Mouse (Mus musculus): ENCODE data around the gene Rom1. TPM values are rescaled to one million over a fixed set of nuclear protein-coding genes. Genes with fewer than 3 reads are reported as not detected.
"Not testable (repeated sequence)": the region's sequence is repeated elsewhere in the genome, so short reads cannot be mapped to it uniquely, and the experiment has no call there.

Rom1 gene
- 10.4 TPM for polyA plus RNA-seq (2012; fragmentation: generic; extraction: Trizol)
- long read RNA-seq, experiment 1, partial matches to known transcripts, result 1 of 2 reads
- long read RNA-seq, experiment 1, other reads (novel, unspliced or antisense), result 0 of 2 reads
- long read RNA-seq, experiment 2, transcript Rom1-201 (3 exons, 1,517 nt), result major isoform, 6 of 6 reads
- long read RNA-seq, experiment 2, partial matches to known transcripts, result 0 of 6 reads
- long read RNA-seq, experiment 2, other reads (novel, unspliced or antisense), result 0 of 6 reads

GRCm38 (mm10) chr19:8929224-8930088, at the start of gene Rom1, which contains the start of gene Eml3:
Rom1 (minus strand) TSS chr19:8929356.
Eml3 (plus strand) TSS chr19:8929552.
- Histone ChIP-seq H3K79me2 (ENCODE audit: control insufficient read depth, insufficient read depth) (peaks cover 19% of the 10 kb centered on the region), H3K36me3 (ENCODE audit: control insufficient read depth, insufficient read depth) (peaks cover 14% of the 10 kb centered on the region), H3K79me3 (ENCODE audit: low read depth) (peaks cover 10% of the 10 kb centered on the region), H3K27me3 (ENCODE audit: control insufficient read depth, insufficient read depth, insufficient read length) (no peaks in the 10 kb centered on the region), H3ac (ENCODE audit: control insufficient read depth, insufficient read length, low read depth) (peak within 1 kb of the TSS; percentile 73), H3K4me3 (ENCODE audit: insufficient read depth, poor library complexity, severe bottlenecking) (peak within 1 kb of the TSS; percentile 59)
- TF ChIP-seq CTCF (IDR thresholded peaks at IDR 0.05; ENCODE audit: control insufficient read depth, insufficient read depth, insufficient read length) (peak; percentile 66), MYOG (IDR thresholded peaks at IDR 0.05; ENCODE audit: control insufficient read depth, extremely low read depth, insufficient read length) (no peak)

GRCm38 (mm10) chr19:8976535-8976934, 47.4 kb upstream of the Rom1 start:
- peaks cover 98% of the 10 kb centered on the region for H3K36me3 ChIP-seq (ENCODE audit: control insufficient read depth, insufficient read depth)
- no peaks in the 10 kb centered on the region for H3K27me3 ChIP-seq (ENCODE audit: control insufficient read depth, insufficient read depth, insufficient read length)
- TF ChIP-seq MYOG (IDR thresholded peaks at IDR 0.05; ENCODE audit: control insufficient read depth, extremely low read depth, insufficient read length) (no peak), CTCF (IDR thresholded peaks at IDR 0.05; ENCODE audit: control insufficient read depth, insufficient read depth, insufficient read length) (peak; percentile 38)
- H3ac ChIP-seq (ENCODE audit: control insufficient read depth, insufficient read length, low read depth), result no peak overlapping the region
- no peak overlapping the region for H3K4me3 ChIP-seq (ENCODE audit: insufficient read depth, poor library complexity, severe bottlenecking)
- H3K79me2 ChIP-seq (ENCODE audit: control insufficient read depth, insufficient read depth), result peaks cover 91% of the 10 kb centered on the region
- peaks cover 68% of the 10 kb centered on the region for H3K79me3 ChIP-seq (ENCODE audit: low read depth)

GRCm38 (mm10) chr19:8975491-8975890, 46.3 kb upstream of the Rom1 start:
- peaks cover 100% of the 10 kb centered on the region for H3K36me3 ChIP-seq (ENCODE audit: control insufficient read depth, insufficient read depth)
- H3K4me3 ChIP-seq (ENCODE audit: insufficient read depth, poor library complexity, severe bottlenecking), result no peak overlapping the region
- H3K79me2 ChIP-seq (ENCODE audit: control insufficient read depth, insufficient read depth), result peaks cover 98% of the 10 kb centered on the region
- H3K79me3 ChIP-seq (ENCODE audit: low read depth), result peaks cover 78% of the 10 kb centered on the region
- TF ChIP-seq USF1 (IDR thresholded peaks at IDR 0.05; ENCODE audit: low read depth) (no peak), CEBPB (IDR thresholded peaks at IDR 0.05; ENCODE audit: low read depth) (no peak), MYOG (IDR thresholded peaks at IDR 0.05; ENCODE audit: control insufficient read depth, extremely low read depth, insufficient read length) (no peak), CTCF (IDR thresholded peaks at IDR 0.05; ENCODE audit: control insufficient read depth, insufficient read depth, insufficient read length) (no peak), MAX (IDR thresholded peaks at IDR 0.05) (no peak), MYOD1 (IDR thresholded peaks at IDR 0.05; ENCODE audit: control insufficient read depth, insufficient read length, low read depth) (no peak), FOSL1 (IDR thresholded peaks at IDR 0.05; ENCODE audit: insufficient read depth, low read length, poor library complexity, severe bottlenecking) (no peak)
- no peaks in the 10 kb centered on the region for H3K27me3 ChIP-seq (ENCODE audit: control insufficient read depth, insufficient read depth, insufficient read length)
- no peak overlapping the region for H3ac ChIP-seq (ENCODE audit: control insufficient read depth, insufficient read length, low read depth)

- peaks cover 100% of the 10 kb centered on the region for H3K36me3 ChIP-seq (ENCODE audit: control insufficient read depth, insufficient read depth)
- TF ChIP-seq MYOG (IDR thresholded peaks at IDR 0.05; ENCODE audit: control insufficient read depth, extremely low read depth, insufficient read length), result no peak
- TF ChIP-seq FOSL1 (IDR thresholded peaks at IDR 0.05; ENCODE audit: insufficient read depth, low read length, poor library complexity, severe bottlenecking), result no peak
- TF ChIP-seq MAX (IDR thresholded peaks at IDR 0.05), result no peak
- TF ChIP-seq USF1 (IDR thresholded peaks at IDR 0.05; ENCODE audit: low read depth), result no peak
- no peak for TF ChIP-seq MYOD1 (IDR thresholded peaks at IDR 0.05; ENCODE audit: control insufficient read depth, insufficient read length, low read depth)
- no peak for TF ChIP-seq CEBPB (IDR thresholded peaks at IDR 0.05; ENCODE audit: low read depth)
- TF ChIP-seq CTCF (IDR thresholded peaks at IDR 0.05; ENCODE audit: control insufficient read depth, insufficient read depth, insufficient read length), result no peak
- H3ac ChIP-seq (ENCODE audit: control insufficient read depth, insufficient read length, low read depth), result no peak overlapping the region
- peaks cover 100% of the 10 kb centered on the region for H3K79me2 ChIP-seq (ENCODE audit: control insufficient read depth, insufficient read depth)
- H3K4me3 ChIP-seq (ENCODE audit: insufficient read depth, poor library complexity, severe bottlenecking), result no peak overlapping the region
- H3K27me3 ChIP-seq (ENCODE audit: control insufficient read depth, insufficient read depth, insufficient read length), result no peaks in the 10 kb centered on the region
- H3K79me3 ChIP-seq (ENCODE audit: low read depth), result peaks cover 86% of the 10 kb centered on the region
Observed at GRCm38 (mm10) chr19:8974638-8975037, 45.5 kb upstream of the Rom1 start.

- Histone ChIP-seq H3K79me2 (ENCODE audit: control insufficient read depth, insufficient read depth) (peaks cover 100% of the 10 kb centered on the region), H3K36me3 (ENCODE audit: control insufficient read depth, insufficient read depth) (peaks cover 92% of the 10 kb centered on the region), H3K79me3 (ENCODE audit: low read depth) (peaks cover 95% of the 10 kb centered on the region)
- H3ac ChIP-seq (ENCODE audit: control insufficient read depth, insufficient read length, low read depth); H3K27me3 ChIP-seq (ENCODE audit: control insufficient read depth, insufficient read depth, insufficient read length); H3K4me3 ChIP-seq (ENCODE audit: insufficient read depth, poor library complexity, severe bottlenecking): not testable (repeated sequence)
Observed at GRCm38 (mm10) chr19:8972491-8972890, 43.3 kb upstream of the Rom1 start.

GRCm38 (mm10) chr19:8967893-8968292, 38.7 kb upstream of the Rom1 start:
- TF ChIP-seq CEBPB (IDR thresholded peaks at IDR 0.05; ENCODE audit: low read depth) (no peak), FOSL1 (IDR thresholded peaks at IDR 0.05; ENCODE audit: insufficient read depth, low read length, poor library complexity, severe bottlenecking) (no peak), MYOD1 (IDR thresholded peaks at IDR 0.05; ENCODE audit: control insufficient read depth, insufficient read length, low read depth) (no peak), USF1 (IDR thresholded peaks at IDR 0.05; ENCODE audit: low read depth) (no peak), MAX (IDR thresholded peaks at IDR 0.05) (no peak), CTCF (IDR thresholded peaks at IDR 0.05; ENCODE audit: control insufficient read depth, insufficient read depth, insufficient read length) (no peak), MYOG (IDR thresholded peaks at IDR 0.05; ENCODE audit: control insufficient read depth, extremely low read depth, insufficient read length) (no peak)
- Histone ChIP-seq H3ac (ENCODE audit: control insufficient read depth, insufficient read length, low read depth) (peak overlapping the region; percentile 84), H3K79me3 (ENCODE audit: low read depth) (peaks cover 56% of the 10 kb centered on the region), H3K79me2 (ENCODE audit: control insufficient read depth, insufficient read depth) (peaks cover 67% of the 10 kb centered on the region), H3K4me3 (ENCODE audit: insufficient read depth, poor library complexity, severe bottlenecking) (peak overlapping the region; percentile 68), H3K36me3 (ENCODE audit: control insufficient read depth, insufficient read depth) (peaks cover 74% of the 10 kb centered on the region), H3K27me3 (ENCODE audit: control insufficient read depth, insufficient read depth, insufficient read length) (no peaks in the 10 kb centered on the region)
